10 mouse cellular contexts compared by ENCODE assay signal in the genomic region with DNA sequence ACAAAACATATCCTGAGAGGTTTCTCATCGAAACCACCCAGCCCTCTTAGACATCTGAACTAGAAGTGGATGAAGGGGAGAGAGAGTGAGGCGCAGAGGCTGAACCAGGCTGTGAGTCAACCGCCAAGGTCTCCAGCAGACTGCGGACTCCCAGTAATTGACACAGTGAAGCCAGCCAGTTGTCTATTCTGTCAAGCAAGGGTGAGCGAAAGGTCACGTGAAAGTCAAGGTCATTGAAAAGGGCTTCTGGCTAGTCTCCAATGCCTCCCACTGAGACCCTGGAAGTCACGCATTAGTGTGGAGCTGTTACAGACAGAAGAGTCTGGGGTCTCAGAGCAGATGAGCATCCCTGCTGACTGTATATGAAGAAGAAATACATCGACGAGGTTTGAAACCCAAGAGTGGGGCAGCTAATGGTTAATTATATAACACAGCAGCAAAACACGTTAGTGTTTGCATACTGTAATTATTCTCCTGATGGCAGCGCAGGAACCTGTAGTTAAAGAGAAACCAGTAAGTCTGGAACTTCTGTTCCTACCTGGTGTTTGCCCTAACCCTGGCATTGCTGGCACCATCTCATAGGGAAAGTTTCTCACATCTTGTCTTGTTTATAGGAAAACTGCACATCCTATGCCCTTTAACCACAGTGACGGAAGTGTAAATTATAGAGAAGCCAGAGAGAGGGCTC.
DNase-seq lines count a peak whose midpoint lies in the region; ATAC-seq and TF ChIP-seq lines count a peak whose summit lies in the region.
"Had no signal": no experiment of that assay in that cellular context is flagged by ENCODE, and none has a peak within 500 bp of the region (broad histone marks: within the 10 kb centered on the region; RNA-seq: fewer than 3 reads in every experiment).

No protein-coding gene starts in this region.

- H3K36me3 ChIP-seq in heart, embryonic 13.5 days = no peaks in the 10 kb centered on the region
- H3K36me3 ChIP-seq in kidney, embryonic 15.5 days = no peaks in the 10 kb centered on the region
- no peaks in the 10 kb centered on the region for H3K36me3 ChIP-seq in neural tube, embryonic 12.5 days
- H3K36me3 ChIP-seq in thymus, adult 2 months (ENCODE audit: control insufficient read depth, insufficient read depth, low read length) = no peaks in the 10 kb centered on the region

- H3K4me2 ChIP-seq in heart, embryonic 13.5 days = peak overlapping the region; percentile 55
- 0 out of 2 replicates have a peak overlapping the region, but pooled peaks have one; percentile 0 for H3K4me2 ChIP-seq in kidney, embryonic 15.5 days
- H3K4me2 ChIP-seq in neural tube, embryonic 12.5 days (replicated peaks) = peak overlapping the region; percentile 33

- no peak for TF ChIP-seq POLR2A in thymus, adult 2 months (IDR thresholded peaks at IDR 0.05; ENCODE audit: control insufficient read depth, extremely low read depth, insufficient read depth, low read length, poor library complexity)

- no peak for ATAC-seq in heart, embryonic 13.5 days (ENCODE audit: extremely low read depth, insufficient number of reproducible peaks, low FRiP score, low TSS enrichment)
- ATAC-seq in kidney, embryonic 15.5 days (replicated peaks; ENCODE audit: low FRiP score) = peak; percentile 56
- peak; percentile 60 for ATAC-seq in neural tube, embryonic 12.5 days (ENCODE audit: low FRiP score, low read depth)

- H3K4me3 ChIP-seq in heart, embryonic 13.5 days = no peak overlapping the region; the same call in 1 of the 2 replicates
- no peak overlapping the region for H3K4me3 ChIP-seq in kidney, embryonic 15.5 days (replicated peaks)
- H3K4me3 ChIP-seq in neural tube, embryonic 12.5 days = no peak overlapping the region
- H3K4me3 ChIP-seq in thymus, adult 2 months (ENCODE audit: control insufficient read depth, insufficient read depth, low read length) = no peak overlapping the region
- H3K4me3 ChIP-seq: heart, adult 2 months had no signal

- H3K27ac ChIP-seq in heart, embryonic 13.5 days (replicated peaks) = peak overlapping the region; percentile 56
- peak overlapping the region; percentile 37; the same call in 1 of the 2 replicates for H3K27ac ChIP-seq in kidney, embryonic 15.5 days
- no peak overlapping the region for H3K27ac ChIP-seq in neural tube, embryonic 12.5 days
- H3K27ac ChIP-seq in thymus, adult 2 months (ENCODE audit: control insufficient read depth, insufficient read depth, low read length) = no peak overlapping the region
- H3K27ac ChIP-seq: heart, adult 2 months had no signal

- H3K9ac ChIP-seq in heart, embryonic 13.5 days = peak overlapping the region; percentile 65
- H3K9ac ChIP-seq in kidney, embryonic 15.5 days = no peak overlapping the region
- no peak overlapping the region for H3K9ac ChIP-seq in neural tube, embryonic 12.5 days
- H3K9ac ChIP-seq: lung, embryonic 14.5 days had no signal

- no peak for TF ChIP-seq CTCF in thymus, adult 2 months (IDR thresholded peaks at IDR 0.05; ENCODE audit: borderline replicate concordance, control insufficient read depth, extremely low read depth, insufficient read depth, low read length, poor library complexity)

- DNase-seq in heart, adult 8-10 months (ENCODE audit: low spot score) = no peak
- peak; percentile 39 for DNase-seq in embryo, embryonic 11.5 days (ENCODE audit: low read depth, low spot score)
- no peak for DNase-seq in thymus, adult 2 months
- no peak for DNase-seq in frontal cortex, postnatal 25 days (ENCODE audit: low spot score in 2 of 2)
- no peak for DNase-seq in cerebellum, adult 9-10 months
- DNase-seq: heart, adult 2 months had no signal

- 50% methylated on average over 12 of the region's 12 CpGs for WGBS in heart, embryonic 13.5 days
- WGBS in kidney, embryonic 15.5 days = 40% methylated on average over 12 of the region's 12 CpGs
- 21% methylated on average over 12 of the region's 12 CpGs for whole genome bisulfite sequencing in neural tube, embryonic 12.5 days
- WGBS in thymus, adult 2 months = 96% methylated on average over 12 of the region's 12 CpGs

- H3K4me1 ChIP-seq in heart, embryonic 13.5 days = peaks cover 63% of the 10 kb centered on the region
- H3K4me1 ChIP-seq in kidney, embryonic 15.5 days = peaks cover 56% of the 10 kb centered on the region
- H3K4me1 ChIP-seq in neural tube, embryonic 12.5 days = peaks cover 31% of the 10 kb centered on the region
- peaks cover 3% of the 10 kb centered on the region; the same call in 1 of the 2 replicates for H3K4me1 ChIP-seq in thymus, adult 2 months (replicated peaks; ENCODE audit: control insufficient read depth, insufficient read depth, low read length)

- H3K9me3 ChIP-seq in heart, embryonic 13.5 days = no peaks in the 10 kb centered on the region
- no peaks in the 10 kb centered on the region for H3K9me3 ChIP-seq in kidney, embryonic 15.5 days (replicated peaks)
- H3K9me3 ChIP-seq in neural tube, embryonic 12.5 days = no peaks in the 10 kb centered on the region

- no peaks in the 10 kb centered on the region for H3K27me3 ChIP-seq in heart, embryonic 13.5 days (replicated peaks)
- no peaks in the 10 kb centered on the region for H3K27me3 ChIP-seq in kidney, embryonic 15.5 days
- no peaks in the 10 kb centered on the region for H3K27me3 ChIP-seq in neural tube, embryonic 12.5 days (replicated peaks)
- H3K27me3 ChIP-seq in thymus, adult 2 months (ENCODE audit: control insufficient read depth, insufficient read depth, low read length) = no peaks in the 10 kb centered on the region

Comparison
In these comparisons a context has a peak if more than half of its experiments do, and no peak if none do; other contexts are left out.
1. H3K27ac ChIP-seq: peak in heart, embryonic 13.5 days (single experiment) and kidney, embryonic 15.5 days (single experiment); none in neural tube, embryonic 12.5 days (single experiment) and thymus, adult 2 months (single experiment).
2. H3K4me2 ChIP-seq: peak in every context shown above with its lines; median percentile 55 in heart, embryonic 13.5 days; 33 in neural tube, embryonic 12.5 days; 0 in kidney, embryonic 15.5 days.